Mouse (Mus musculus) neural tube, embryonic 11.5 days (tissue): Measurements from ENCODE around the gene Smarcd3. TPM values are rescaled to one million over a fixed set of nuclear protein-coding genes. Genes with fewer than 3 reads are reported as not detected.

Experiments
- ATAC-seq: fragments of 200-750 bp; cut with Nextera tagmentation; 2 replicates; pipeline ENCODE4 v1.8.0; 2017; ENCODE audit warnings: moderate number of reproducible peaks, mild to moderate bottlenecking, moderate TSS enrichment, moderate library complexity; ENCODE audit not compliant: insufficient read depth, low FRiP score, low TSS enrichment
- DNase-seq: peaks from one replicate; pipeline ENCODE4 v3.0.0-alpha.2; 2015; ENCODE audit warnings: low spot score
- H3K27ac ChIP-seq: fragments of 300-500 bp; sonication (generic); 2 replicates; pipeline ENCODE4 v1.5.1; 2014; ENCODE audit warnings: low read depth, mild to moderate bottlenecking, low read length
- H3K27me3 ChIP-seq: fragments of 300-500 bp; sonication (generic); 2 replicates; pipeline ENCODE4 v1.6.1; 2014; ENCODE audit warnings: mild to moderate bottlenecking, low read length, mixed read lengths; ENCODE audit not compliant: control insufficient read depth, insufficient read depth
- H3K36me3 ChIP-seq: fragments of 300-500 bp; sonication (generic); 2 replicates; pipeline ENCODE4 v1.6.1; 2014; ENCODE audit warnings: mild to moderate bottlenecking, low read length, moderate library complexity, mixed read lengths; ENCODE audit not compliant: control insufficient read depth, insufficient read depth
- H3K4me1 ChIP-seq: fragments of 300-500 bp; sonication (generic); 2 replicates; pipeline ENCODE4 v1.6.1; 2014; ENCODE audit warnings: low read length, mixed read lengths; ENCODE audit not compliant: control insufficient read depth, insufficient read depth
- H3K4me2 ChIP-seq: fragments of 300-500 bp; sonication (generic); 2 replicates; pipeline ENCODE4 v1.6.1; 2014; ENCODE audit warnings: low read depth, mild to moderate bottlenecking, moderate library complexity
- H3K4me3 ChIP-seq: fragments of 300-500 bp; sonication (generic); 2 replicates; pipeline ENCODE4 v1.5.1; 2014; ENCODE audit warnings: low read depth, low read length
- H3K9ac ChIP-seq: fragments of 300-500 bp; sonication (generic); 2 replicates; pipeline ENCODE4 v1.6.1; 2014; ENCODE audit warnings: mild to moderate bottlenecking, low read length
- H3K9me3 ChIP-seq: fragments of 300-500 bp; sonication (generic); 2 replicates; pipeline ENCODE4 v1.6.1; 2016; ENCODE audit warnings: low read length; ENCODE audit not compliant: control insufficient read depth
- WGBS: fragments of 180-500 bp; shearing (Covaris S2); extraction: QIAGEN DNeasy Blood & Tissue Kit; methylation state at CpG from one replicate; pipeline ENCODE4 v1.1.7; 2014; 5-methylcytosine and 5-hydroxymethylcytosine counted together
- polyA plus RNA-seq: library from polyadenylated mRNA; unstranded; fragments of >200 nt; fragmentation: Nextera tagmentation; extraction: Ambion mirVana; gene quantifications from 2 replicates; pipeline ENCODE4 v1.2.1, GENCODE M21; 2014

Gene Smarcd3
- polyA plus RNA-seq, 1 experiment from 2014 or later: 49.3 TPM

- H3K4me3 ChIP-seq: no peak overlapping the region
- no peak overlapping the region for H3K9ac ChIP-seq
- WGBS: 35% methylated on average over 4 of the region's 4 CpGs
- H3K4me1 ChIP-seq: peaks cover 3% of the 10 kb centered on the region; the same call in 1 of the 2 replicates
- peaks cover 6% of the 10 kb centered on the region; the same call in 1 of the 2 replicates for H3K27me3 ChIP-seq
- no peaks in the 10 kb centered on the region for H3K9me3 ChIP-seq
- ATAC-seq (no peak), DNase-seq (no peak)
- peak overlapping the region; percentile 73 for H3K4me2 ChIP-seq
- no peaks in the 10 kb centered on the region for H3K36me3 ChIP-seq
- no peak overlapping the region for H3K27ac ChIP-seq
Observed at GRCm38 (mm10) chr5:24624822-24625120, 560 bp upstream of the Smarcd3 start.

GRCm38 (mm10) chr5:24623041-24623985 lies 898 bp downstream of the Smarcd3 start:
- DNase-seq: no peak
- peaks cover 6% of the 10 kb centered on the region; the same call in 1 of the 2 replicates for H3K27me3 ChIP-seq
- no peak overlapping the region for H3K9ac ChIP-seq
- peaks cover 3% of the 10 kb centered on the region; the same call in 1 of the 2 replicates for H3K4me1 ChIP-seq
- no peaks in the 10 kb centered on the region for H3K36me3 ChIP-seq
- no peak overlapping the region for H3K27ac ChIP-seq
- H3K4me2 ChIP-seq: peak overlapping the region; percentile 73
- no peaks in the 10 kb centered on the region for H3K9me3 ChIP-seq
- no peak for ATAC-seq
- WGBS: 46% methylated on average over 8 of the region's 8 CpGs
- H3K4me3 ChIP-seq: peak overlapping the region; percentile 43

- H3K9ac ChIP-seq: no peak overlapping the region
- DNase-seq (no peak), ATAC-seq (no peak)
- H3K36me3 ChIP-seq: no peaks in the 10 kb centered on the region
- no peak overlapping the region for H3K4me2 ChIP-seq
- H3K4me3 ChIP-seq: no peak overlapping the region
- peaks cover 6% of the 10 kb centered on the region; the same call in 1 of the 2 replicates for H3K27me3 ChIP-seq
- 68% methylated on average over 7 of the region's 7 CpGs for WGBS
- H3K27ac ChIP-seq: no peak overlapping the region
- H3K9me3 ChIP-seq: no peaks in the 10 kb centered on the region
- H3K4me1 ChIP-seq: peaks cover 5% of the 10 kb centered on the region; the same call in 1 of the 2 replicates
Observed at GRCm38 (mm10) chr5:24622386-24623040, 1.7 kb downstream of the Smarcd3 start.

- Histone ChIP-seq H3K9me3 (no peaks in the 10 kb centered on the region), H3K27ac (no peak overlapping the region), H3K4me3 (no peak overlapping the region), H3K4me2 (no peak overlapping the region), H3K4me1 (peaks cover 6% of the 10 kb centered on the region; the same call in 1 of the 2 replicates), H3K27me3 (peaks cover 6% of the 10 kb centered on the region; the same call in 1 of the 2 replicates), H3K36me3 (no peaks in the 10 kb centered on the region), H3K9ac (no peak overlapping the region)
- DNase-seq (no peak), ATAC-seq (no peak)
- WGBS: 73% methylated on average over 8 of the region's 8 CpGs
Observed at GRCm38 (mm10) chr5:24620626-24621025, 3.6 kb downstream of the Smarcd3 start.

GRCm38 (mm10) chr5:24620116-24620515 lies 4.1 kb downstream of the Smarcd3 start:
- Histone ChIP-seq H3K4me1 (peaks cover 6% of the 10 kb centered on the region; the same call in 1 of the 2 replicates), H3K4me2 (no peak overlapping the region), H3K4me3 (no peak overlapping the region), H3K9me3 (no peaks in the 10 kb centered on the region), H3K9ac (no peak overlapping the region), H3K27me3 (peaks cover 6% of the 10 kb centered on the region; the same call in 1 of the 2 replicates), H3K36me3 (no peaks in the 10 kb centered on the region), H3K27ac (no peak overlapping the region)
- WGBS: 80% methylated on average over 8 of the region's 8 CpGs
- ATAC-seq (no peak), DNase-seq (no peak)

- Histone ChIP-seq H3K4me3 (no peak overlapping the region), H3K27ac (no peak overlapping the region), H3K36me3 (no peaks in the 10 kb centered on the region), H3K9ac (no peak overlapping the region), H3K4me1 (peaks cover 3% of the 10 kb centered on the region; the same call in 1 of the 2 replicates), H3K27me3 (peaks cover 6% of the 10 kb centered on the region; the same call in 1 of the 2 replicates), H3K4me2 (no peak overlapping the region), H3K9me3 (no peaks in the 10 kb centered on the region)
- 77% methylated on average over 3 of the region's 3 CpGs for WGBS
- ATAC-seq (no peak), DNase-seq (no peak)
Observed at GRCm38 (mm10) chr5:24618921-24619320, 5.3 kb downstream of the Smarcd3 start.

- H3K36me3 ChIP-seq: no peaks in the 10 kb centered on the region
- no peak for ATAC-seq
- H3K4me2 ChIP-seq: no peak overlapping the region
- 0 out of 2 replicates have a peak, but pooled peaks cover 3% of the 10 kb centered on the region for H3K4me1 ChIP-seq
- H3K9me3 ChIP-seq: no peaks in the 10 kb centered on the region
- no peak overlapping the region for H3K4me3 ChIP-seq
- no peak overlapping the region for H3K9ac ChIP-seq
- no peak for DNase-seq
- H3K27me3 ChIP-seq: no peaks in the 10 kb centered on the region
- WGBS: 68% methylated on average over 6 of the region's 6 CpGs
- no peak overlapping the region for H3K27ac ChIP-seq
Observed at GRCm38 (mm10) chr5:24615097-24615496, 9.1 kb downstream of the Smarcd3 start.

- Histone ChIP-seq H3K4me2 (no peak overlapping the region), H3K4me3 (no peak overlapping the region), H3K27ac (no peak overlapping the region), H3K4me1 (no peaks in the 10 kb centered on the region), H3K27me3 (no peaks in the 10 kb centered on the region), H3K9ac (no peak overlapping the region), H3K36me3 (no peaks in the 10 kb centered on the region), H3K9me3 (no peaks in the 10 kb centered on the region)
- DNase-seq (no peak), ATAC-seq (no peak)
- 75% methylated on average over 5 of the region's 5 CpGs for WGBS
Observed at GRCm38 (mm10) chr5:24612302-24612649, 11.9 kb downstream of the Smarcd3 start.
